Mouse (Mus musculus): ENCODE data around the gene Sec63. TPM values are rescaled to one million over a fixed set of nuclear protein-coding genes. Genes with fewer than 3 reads are reported as not detected.

Gene Sec63
- polyA plus RNA-seq, 1 experiment from 2014 or later = 13.1 TPM

DNA sequence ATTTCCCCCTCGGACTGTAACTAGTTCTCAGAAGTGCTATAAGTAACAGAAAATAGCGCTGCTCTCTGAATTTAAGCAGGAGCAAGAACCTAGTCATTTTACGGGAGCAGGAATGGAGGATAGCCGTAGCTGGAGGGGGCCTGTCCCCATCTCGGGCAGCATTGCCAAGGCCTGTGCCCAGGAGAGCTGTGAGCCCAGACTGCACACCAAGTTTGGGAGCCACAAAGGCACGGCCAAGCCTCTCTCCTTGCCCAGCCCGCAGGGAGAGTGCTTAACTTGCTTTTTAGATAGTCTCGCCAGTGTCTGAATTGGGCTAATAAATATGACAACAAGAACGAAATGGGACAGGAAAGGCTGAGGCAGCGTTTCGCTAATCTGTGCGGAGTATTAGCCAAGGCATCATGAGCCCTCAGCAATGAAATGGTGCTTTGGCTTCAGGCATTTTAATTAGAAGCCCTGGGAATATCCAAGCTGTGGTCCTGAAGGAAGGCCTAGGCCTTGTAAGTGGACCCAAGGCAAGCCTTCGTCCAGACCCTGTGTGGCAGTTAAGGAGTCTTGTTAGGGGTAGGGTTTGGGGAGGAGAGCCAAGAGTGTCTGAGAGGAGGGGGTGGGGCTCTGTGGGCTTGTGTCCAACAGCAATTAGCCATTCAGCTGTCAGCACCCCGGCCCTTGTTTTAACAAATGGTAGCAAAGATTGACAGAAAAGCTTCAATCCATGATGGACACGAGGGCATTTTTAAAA, 111.1 kb downstream of the Sec63 start:
- no peak overlapping the region for H3K27ac ChIP-seq
- no peak for ATAC-seq
- H3K4me3 ChIP-seq = no peak overlapping the region
- peaks cover 8% of the 10 kb centered on the region; the same call in 1 of the 2 replicates for H3K27me3 ChIP-seq (replicated peaks)
- no peaks in the 10 kb centered on the region for H3K4me1 ChIP-seq
- 71% methylated on average over 15 of the region's 15 CpGs for WGBS (ENCODE audit: insufficient replicate concordance)
- H3K9me3 ChIP-seq (replicated peaks) = no peaks in the 10 kb centered on the region
- no peak overlapping the region for H3K9ac ChIP-seq
- H3K4me2 ChIP-seq = no peak overlapping the region
- H3K36me3 ChIP-seq = no peaks in the 10 kb centered on the region

DNA sequence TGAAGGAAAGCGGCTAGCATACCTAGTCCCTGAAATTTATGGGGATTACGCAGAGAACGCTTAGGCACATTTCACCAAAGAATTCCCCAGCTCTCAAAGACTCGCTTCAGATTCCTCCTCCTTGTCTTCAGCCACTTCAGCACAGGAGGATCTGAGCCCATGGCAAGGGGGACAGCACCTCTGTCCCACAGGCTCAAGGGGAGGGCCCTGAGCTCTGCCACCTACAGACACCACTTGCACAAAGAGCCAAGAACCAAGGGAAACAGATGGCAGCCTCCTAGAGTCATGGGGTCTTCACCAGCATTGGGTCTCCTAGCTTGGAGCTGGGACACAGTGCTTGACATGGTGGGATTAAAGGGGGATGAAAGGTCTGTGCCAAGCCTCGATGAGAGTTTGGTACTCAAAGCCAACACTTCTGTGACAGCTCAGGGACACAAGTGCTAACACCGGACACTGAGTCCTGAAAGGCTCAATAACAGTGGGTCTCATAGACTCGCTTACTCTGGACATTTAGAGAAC, 111.8 kb downstream of the Sec63 start:
- Histone ChIP-seq H3K27ac (no peak overlapping the region), H3K9me3 (replicated peaks) (no peaks in the 10 kb centered on the region), H3K4me2 (no peak overlapping the region), H3K4me1 (no peaks in the 10 kb centered on the region), H3K4me3 (no peak overlapping the region), H3K9ac (no peak overlapping the region), H3K36me3 (no peaks in the 10 kb centered on the region), H3K27me3 (replicated peaks) (peaks cover 8% of the 10 kb centered on the region; the same call in 1 of the 2 replicates)
- no peak for ATAC-seq
- WGBS (ENCODE audit: insufficient replicate concordance) = 81% methylated on average over 7 of the region's 7 CpGs

DNA sequence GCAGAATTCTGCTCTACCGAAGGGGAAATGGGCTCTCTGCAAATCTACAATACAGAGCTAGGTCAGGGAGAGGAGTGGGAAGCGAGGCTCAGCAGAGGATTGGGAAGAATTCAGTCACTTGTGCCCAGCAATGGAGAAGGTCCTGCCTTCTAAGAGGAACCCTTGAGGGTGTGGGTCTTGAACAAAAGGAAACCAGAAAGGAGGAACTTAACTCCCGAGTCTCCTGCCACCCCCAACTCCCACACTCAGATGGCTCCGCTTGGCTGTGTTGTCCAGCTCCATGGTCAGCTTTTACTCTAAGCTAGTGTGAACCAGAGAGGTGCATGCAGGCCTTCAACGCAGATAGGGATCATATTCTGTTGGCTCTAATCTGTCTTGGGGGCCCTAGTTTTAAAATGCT, 114.9 kb downstream of the Sec63 start:
- H3K4me2 ChIP-seq = no peak overlapping the region
- H3K4me3 ChIP-seq = no peak overlapping the region
- no peaks in the 10 kb centered on the region for H3K4me1 ChIP-seq
- no peak overlapping the region for H3K9ac ChIP-seq
- no peak for ATAC-seq
- no peaks in the 10 kb centered on the region for H3K9me3 ChIP-seq (replicated peaks)
- H3K27me3 ChIP-seq (replicated peaks) = 0 out of 2 replicates have a peak, but pooled peaks cover 3% of the 10 kb centered on the region
- WGBS (ENCODE audit: insufficient replicate concordance) = 36% methylated on average over 5 of the region's 5 CpGs
- H3K36me3 ChIP-seq = no peaks in the 10 kb centered on the region
- H3K27ac ChIP-seq = no peak overlapping the region

DNA sequence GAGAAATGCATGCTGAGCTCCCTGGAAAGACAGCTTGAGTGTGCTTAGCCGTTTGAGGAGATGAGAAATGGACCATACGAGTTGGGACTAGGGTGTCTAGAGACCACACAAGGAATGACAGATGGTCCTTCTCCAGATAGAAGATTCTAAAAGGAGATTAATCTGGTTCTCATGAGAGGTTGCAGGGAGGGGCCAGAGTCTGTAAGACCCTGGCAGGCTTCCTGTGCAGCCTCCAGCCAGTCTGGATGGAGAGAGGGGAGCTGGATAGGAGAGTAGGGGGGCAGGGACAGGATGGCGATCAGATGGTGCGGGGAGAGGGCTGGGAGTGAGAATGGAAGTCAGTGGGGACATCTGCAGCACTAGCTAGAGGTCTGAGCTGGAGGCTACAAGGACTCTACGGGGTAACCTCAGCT, 118.0 kb downstream of the Sec63 start:
- no peak overlapping the region for H3K27ac ChIP-seq
- H3K36me3 ChIP-seq = no peaks in the 10 kb centered on the region
- no peak overlapping the region for H3K4me2 ChIP-seq
- 55% methylated on average over 5 of the region's 5 CpGs for WGBS (ENCODE audit: insufficient replicate concordance)
- H3K9ac ChIP-seq = no peak overlapping the region
- no peak for ATAC-seq
- no peaks in the 10 kb centered on the region for H3K27me3 ChIP-seq (replicated peaks)
- no peaks in the 10 kb centered on the region for H3K9me3 ChIP-seq (replicated peaks)
- no peaks in the 10 kb centered on the region for H3K4me1 ChIP-seq
- no peak overlapping the region for H3K4me3 ChIP-seq

DNA sequence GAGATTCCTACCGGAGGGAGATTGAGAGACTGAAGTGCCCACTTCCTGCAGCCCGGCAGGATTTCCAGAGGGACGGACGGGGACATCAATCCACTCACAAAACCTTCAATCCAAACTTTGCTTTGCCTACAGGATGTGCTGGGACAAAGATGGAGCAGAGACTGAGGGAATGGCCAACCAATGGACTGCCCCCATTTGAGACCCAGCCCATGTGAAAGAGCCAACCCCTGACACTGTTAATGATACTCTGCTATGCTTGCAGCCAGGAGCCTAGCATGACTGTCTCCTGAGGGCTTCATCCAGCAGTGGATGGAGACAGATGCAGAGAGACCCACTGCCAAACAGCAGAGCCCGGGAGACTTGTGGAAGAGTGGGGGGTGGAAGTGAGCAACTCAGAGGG, 118.4 kb downstream of the Sec63 start:
- no peaks in the 10 kb centered on the region for H3K27me3 ChIP-seq (replicated peaks)
- H3K4me2 ChIP-seq = no peak overlapping the region
- no peaks in the 10 kb centered on the region for H3K36me3 ChIP-seq
- ATAC-seq = no peak
- no peaks in the 10 kb centered on the region for H3K4me1 ChIP-seq
- no peak overlapping the region for H3K27ac ChIP-seq
- H3K4me3 ChIP-seq = no peak overlapping the region
- no peaks in the 10 kb centered on the region for H3K9me3 ChIP-seq (replicated peaks)
- no peak overlapping the region for H3K9ac ChIP-seq
- WGBS (ENCODE audit: insufficient replicate concordance) = 50% methylated on average over 5 of the region's 5 CpGs

Other genes with a start within 250 kb of the Sec63 start
- gene Nr2e1, start 177.9 kb upstream of the Sec63 start, polyA plus RNA-seq (2016; fragmentation: Nextera tagmentation; extraction: Ambion mirVana) = not detected in 2 replicates
- gene Ostm1, start 177.7 kb upstream of the Sec63 start, polyA plus RNA-seq (2016; fragmentation: Nextera tagmentation; extraction: Ambion mirVana) = 19.9 and 20.1 TPM in 2 replicates
- 0.15 and 0.28 TPM in 2 replicates for gene Scml4, start 98.9 kb downstream of the Sec63 start, polyA plus RNA-seq (2016; fragmentation: Nextera tagmentation; extraction: Ambion mirVana)

Data from liver, embryonic 12.5 days (tissue).